Mouse (Mus musculus): ENCODE measurements at regions not wholly inside any gene's neighbourhood (a gene's known extent, or its start where the extent isn't known, plus 50 kb on each side); places are given as distances from the start of the nearest gene placed in this dataset.
A peak's percentile ranks its signal among the peaks of the same experiment; 100 is the strongest.

DNA sequence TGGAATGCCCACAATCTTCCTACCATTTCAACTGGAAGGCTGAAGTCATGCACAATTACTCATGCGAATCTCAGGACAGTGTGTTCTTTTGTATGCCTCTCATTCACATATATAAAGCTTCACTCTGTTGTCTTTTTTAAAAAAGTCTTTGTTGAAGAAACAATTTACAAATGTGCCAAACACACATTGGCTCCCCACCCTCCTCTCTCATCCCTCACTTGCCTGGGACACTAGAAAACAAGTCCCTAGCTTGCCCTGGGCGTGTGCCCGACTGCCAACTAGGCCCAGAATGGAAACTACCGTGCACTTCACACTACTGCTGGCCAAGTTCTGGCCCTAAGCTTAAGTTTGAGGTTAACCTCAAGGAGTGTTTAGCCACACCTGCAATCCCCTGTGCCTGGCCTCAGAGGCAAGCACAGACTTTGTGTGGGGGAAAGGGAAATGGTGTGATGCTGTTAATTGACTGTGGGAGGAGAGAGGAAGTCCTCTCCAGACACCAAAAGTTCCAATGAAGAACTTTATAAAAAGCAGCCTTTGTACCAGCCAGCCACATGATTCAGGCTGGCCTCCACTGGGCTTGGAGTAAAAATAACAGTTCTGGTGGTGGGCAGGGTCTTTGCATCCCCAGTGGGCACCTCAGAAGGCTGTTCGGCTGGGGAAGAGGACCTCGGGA lies 70.2 kb upstream of the Picalm start:
- peak; percentile 81 for DNase-seq

DNA sequence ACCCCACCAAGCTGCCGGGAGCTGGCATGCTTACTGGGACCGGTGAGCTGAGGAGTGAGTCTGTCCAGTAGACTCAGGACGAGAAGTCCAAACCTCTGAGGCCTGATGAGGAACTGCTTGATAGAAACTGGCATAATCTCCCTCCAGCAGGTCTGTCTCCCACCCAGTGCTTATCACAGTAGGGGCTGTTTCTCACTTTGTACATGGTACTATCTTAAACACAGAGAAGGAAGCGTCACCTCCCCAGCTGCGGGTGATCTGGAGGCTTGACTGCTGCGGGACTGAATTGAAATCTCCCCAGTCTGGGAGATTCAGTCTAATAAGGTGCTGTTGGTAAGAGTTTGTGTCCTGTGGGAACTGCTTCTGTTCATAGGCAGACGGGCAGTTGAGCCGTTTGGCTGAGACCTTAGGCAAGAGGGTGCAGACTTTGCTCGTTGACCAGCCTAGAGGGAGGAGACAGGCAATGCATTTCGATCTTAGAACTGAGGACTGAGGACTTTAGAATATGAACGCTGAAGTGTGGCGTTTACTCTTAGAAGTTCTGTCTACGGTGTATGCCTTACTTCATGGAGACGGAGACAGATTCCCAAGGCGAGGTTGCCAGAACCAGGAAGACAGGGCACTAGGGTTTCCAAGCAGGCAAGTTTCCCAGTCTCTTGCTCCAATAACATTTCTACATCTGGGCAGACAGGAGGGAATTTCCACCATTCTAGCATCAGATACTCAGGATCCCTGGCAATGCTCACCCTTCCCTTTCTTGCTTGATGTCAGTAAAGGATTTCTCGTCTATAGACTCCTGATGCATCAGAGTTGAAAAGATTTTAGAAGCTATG lies 69.5 kb upstream of the Picalm start:
- DNase-seq, result peak; percentile 82

DNA sequence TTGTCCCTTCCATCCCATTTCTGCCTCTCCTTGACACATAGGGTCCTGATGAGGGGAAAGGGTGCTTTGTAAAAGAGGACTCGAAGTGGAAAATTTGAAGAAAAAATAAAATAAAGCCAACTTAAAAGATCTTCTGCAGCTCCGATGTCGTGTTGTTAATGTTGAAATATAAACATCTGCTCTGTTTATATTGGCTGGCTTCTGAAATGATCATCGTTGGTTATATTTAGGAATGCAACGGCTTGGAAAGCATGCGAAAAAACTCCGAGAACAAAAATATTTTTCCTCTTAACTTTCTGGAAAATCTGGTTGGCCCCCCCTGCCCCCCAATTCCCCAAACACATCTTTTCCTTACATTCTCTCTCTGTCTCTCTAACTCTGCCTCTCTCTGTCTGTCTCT lies 68.3 kb upstream of the Picalm start:
- no peak for DNase-seq

DNA sequence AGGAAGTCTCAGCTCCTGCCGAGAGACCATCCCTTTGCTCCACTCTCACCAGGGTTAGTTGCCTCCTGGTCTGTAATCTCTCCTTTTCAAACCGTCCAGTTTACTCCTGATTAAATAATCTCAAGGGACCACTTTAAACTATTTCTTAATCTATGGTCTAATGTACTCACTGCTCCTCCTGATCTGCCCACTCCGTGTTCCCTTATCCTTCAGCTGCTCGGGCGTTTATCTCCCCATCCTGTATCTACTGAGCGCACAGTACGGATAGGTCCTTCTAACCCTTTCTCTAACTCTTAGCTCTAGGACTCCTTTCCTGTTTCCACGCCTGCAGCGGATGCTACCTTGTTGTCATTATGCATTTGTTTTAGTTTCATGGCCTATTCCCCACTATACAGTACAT lies 67.1 kb upstream of the Picalm start:
- no peak for DNase-seq

DNA sequence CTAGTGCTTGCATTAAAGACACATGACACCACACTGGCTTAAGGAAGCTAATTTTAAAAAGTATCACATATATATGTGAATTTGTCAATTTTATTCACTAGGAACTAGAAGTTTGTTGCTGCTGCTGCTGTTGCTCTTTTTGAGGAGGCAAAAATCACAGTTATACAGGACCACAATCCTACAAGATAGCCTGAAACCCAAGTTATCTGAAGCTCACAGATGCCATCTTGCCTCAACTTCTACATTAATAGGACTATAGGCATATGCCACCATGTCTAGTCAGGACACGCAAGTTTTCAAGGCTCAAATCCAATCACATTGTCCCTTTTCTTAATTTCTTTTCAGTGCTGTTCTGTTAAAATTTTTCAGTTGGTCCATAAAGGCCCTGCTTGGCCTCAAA lies 65.8 kb upstream of the Picalm start:
- DNase-seq, result no peak

DNA sequence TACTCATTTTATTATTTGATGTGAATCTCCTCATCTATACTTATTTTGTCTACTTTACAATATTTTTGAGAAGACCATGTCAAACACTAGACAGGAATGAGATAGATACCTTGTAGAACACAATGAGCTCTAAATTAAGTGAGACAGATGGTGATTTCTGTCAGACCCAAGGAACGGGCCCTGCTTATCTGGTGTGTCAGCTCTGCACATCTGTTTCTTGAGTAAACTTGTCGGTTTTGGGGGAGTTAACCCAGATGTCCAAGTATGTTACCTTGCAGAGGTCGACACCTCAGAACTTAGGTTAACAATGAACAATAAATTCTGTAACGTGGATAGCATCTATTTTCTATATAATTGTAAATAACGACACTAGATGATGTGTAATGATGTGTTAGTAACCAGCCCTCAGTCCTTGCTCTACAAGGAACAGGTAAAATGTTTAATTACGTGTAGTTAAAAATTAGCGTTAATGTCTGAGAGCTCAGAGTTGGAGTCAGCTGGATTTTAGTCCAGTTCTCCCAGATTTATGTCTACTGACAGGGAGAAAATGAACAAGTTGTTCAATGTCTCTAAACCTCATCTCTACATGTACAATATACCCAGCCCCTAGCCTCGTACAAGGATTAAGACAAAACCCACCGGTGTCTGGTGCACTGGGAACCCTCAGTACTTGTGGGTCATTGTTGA lies 64.6 kb upstream of the Picalm start:
- peak; percentile 66 for DNase-seq

DNA sequence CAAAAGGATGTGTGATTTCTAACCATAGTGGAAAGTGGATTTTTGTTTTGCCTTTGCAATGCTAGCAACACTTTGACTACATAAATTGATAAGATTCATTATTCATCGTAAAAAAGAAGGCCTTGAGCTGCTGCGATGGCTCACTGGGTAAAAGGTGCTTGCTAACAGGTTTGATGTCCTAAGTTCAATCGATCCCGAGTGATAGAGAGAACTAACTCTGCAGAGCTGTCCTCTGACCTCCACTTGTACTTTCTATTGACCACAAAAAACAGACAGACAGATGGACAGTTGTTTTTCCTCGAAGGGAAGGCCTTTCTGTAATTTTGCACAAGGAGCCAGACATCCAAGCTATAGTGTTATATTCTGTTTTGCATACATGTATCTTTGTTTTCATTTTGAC lies 63.7 kb upstream of the Picalm start:
- no peak for DNase-seq

DNA sequence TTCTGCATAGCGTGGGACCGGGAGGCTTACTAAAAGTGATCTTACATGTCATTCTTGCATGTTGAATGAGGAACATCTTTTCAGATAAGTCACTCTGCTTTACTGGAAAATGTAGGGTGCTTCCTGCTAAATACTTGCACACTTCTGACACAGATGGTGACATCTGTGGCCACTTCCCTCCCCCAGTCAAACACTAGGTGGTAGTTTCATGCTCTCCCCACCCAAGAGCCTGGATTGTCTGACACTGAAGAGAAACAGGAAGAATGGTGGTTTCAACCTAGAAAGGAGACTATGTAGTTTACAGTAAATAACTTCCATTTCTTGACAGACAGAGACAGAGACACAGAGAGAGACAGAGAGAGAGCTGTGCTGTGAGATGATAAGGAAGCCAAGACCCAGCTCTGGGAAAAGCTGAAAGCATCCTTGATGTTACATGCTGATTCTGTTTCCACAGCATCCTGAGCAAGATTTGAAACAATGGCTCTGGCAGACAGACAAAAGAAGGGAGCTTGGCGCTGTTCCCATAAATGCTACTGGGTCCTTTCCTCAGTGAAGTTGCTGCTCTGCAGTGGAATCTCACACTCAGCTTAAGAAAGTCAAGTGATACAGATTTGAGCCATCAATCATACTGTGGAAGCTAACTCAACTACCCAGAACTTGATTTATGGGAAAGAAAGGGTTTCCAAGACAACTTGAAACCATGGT lies 61.9 kb upstream of the Picalm start:
- peak; percentile 47 for DNase-seq

DNA sequence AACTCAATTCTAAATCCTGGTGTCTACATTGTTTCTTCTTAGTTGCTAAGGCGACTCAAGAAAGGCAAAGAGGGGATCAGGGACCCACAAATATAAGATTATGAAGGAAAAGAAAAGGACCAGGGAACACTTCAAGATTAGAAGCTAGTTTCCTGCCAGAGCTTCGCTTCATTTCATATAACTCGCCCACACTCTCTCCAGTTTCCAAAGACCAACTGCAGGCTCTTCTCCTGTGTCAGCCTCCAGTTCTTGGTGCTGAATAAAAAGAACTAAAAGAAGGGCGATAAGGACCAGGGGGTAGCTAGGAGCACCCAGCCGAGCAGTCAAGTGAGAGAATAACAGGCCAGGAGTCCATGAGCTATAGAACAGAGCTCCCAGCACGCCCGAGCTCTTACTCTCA lies 59.7 kb upstream of the Picalm start:
- no peak for DNase-seq

DNA sequence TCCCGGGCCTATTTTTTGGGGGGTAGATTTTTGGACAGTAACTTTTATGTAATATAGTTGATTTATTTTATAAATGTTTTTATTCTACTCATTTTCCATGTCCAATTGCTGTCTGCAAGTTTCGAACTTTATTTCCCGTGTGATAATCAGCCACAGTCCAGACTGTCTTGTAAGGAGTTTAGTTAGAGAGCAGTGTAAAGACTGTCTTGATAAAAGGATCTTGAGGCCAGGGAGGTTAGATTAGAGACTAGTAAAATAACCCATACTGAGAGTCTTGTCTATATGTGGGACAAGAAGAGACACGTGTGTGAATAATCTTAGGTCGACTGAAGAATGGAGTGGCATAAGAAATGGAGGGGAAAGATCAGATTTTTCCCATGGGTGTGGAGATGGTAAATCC lies 56.1 kb upstream of the Picalm start:
- no peak for DNase-seq

DNA sequence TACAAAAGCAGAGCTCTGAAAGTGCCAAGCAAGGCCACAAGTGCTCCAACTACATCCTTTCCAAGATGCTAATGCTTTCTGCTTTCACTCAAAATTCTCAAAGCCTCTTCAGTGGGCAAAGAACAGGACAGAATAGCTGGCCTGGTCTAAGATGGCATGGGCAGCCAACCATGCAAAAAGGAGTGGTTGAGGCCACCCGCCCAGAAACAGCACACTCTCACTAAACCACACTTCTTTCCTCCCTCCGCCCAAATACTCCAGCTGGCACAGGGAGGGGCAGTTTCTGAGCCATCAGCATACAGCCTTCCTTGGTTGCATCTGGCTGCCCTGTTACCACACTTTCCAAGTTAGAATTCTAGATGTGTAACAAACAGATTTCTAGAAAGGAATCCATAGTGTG lies 55.4 kb upstream of the Picalm start:
- DNase-seq, result peak; percentile 61

DNA sequence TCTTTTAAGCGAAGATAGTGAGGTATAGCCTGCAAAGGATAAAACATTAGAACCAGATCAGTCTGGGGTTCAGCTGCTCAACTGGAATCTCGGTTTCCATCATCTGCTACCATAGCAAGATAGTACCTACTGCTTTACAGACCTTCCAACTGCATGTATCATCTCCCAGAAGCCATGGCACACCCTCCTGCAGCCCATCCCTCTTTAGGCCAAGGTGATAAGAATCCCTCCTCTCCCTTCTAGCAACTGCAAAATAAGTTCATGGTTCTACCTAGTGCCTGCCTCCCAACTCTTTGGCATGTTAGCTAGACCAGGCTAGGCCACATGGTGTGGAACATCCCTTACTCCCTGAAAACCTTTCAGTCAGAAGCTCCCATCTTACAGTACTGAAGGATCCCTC lies 52.4 kb upstream of the Picalm start:
- DNase-seq, result no peak

DNA sequence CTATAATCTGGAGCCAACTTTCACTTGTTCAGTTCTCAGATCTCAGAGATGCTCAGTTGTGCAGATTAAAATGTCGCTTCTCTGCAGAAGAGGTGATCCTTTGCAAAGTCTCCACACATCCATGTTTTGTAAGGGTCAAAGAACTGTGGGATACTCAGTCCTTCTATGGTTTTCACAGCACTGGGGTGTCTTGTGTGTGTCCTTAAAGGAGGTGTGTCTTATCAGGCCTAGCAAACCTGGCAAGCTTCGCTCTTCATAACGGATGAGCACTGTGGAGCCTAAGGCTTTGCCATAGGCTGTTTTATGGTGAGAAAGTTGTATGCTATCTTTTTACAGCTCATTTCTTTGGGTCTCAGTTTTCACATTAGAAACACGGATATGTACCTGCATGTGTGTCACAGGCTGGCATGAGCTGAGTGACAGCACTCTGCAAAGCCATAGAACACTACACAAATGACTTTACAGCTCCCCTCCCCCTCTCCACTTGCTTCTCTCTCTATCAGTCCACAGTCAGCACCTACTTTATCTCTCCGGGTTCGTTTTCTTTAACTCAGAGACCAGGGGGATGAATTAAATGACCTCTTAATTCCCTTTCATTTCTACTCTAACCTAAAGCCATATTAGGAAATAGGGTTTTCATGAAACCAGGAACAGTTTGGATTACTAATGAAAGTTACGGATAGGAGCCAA lies 49.8 kb upstream of the Picalm start:
- DNase-seq, result no peak
